ENCODE assay signal across 8 mouse cellular contexts in genomic region chr11:84916053-84916702, GRCm38 (mm10). TPM values are rescaled to one million over a fixed set of nuclear protein-coding genes. Genes with fewer than 3 reads are reported as not detected.
DNase-seq lines count a peak whose midpoint lies in the region; ATAC-seq and TF ChIP-seq lines count a peak whose summit lies in the region.

Gene Znhit3 (minus strand): TSS chr11:84916366.

- WGBS in forebrain, embryonic 13.5 days = 2% methylated on average over 34 of the region's 34 CpGs
- 5% methylated on average over 34 of the region's 34 CpGs for WGBS in large intestine, adult 2 months
- WGBS in liver, postnatal 0 days (ENCODE audit: insufficient replicate concordance) = 5% methylated on average over 31 of the region's 34 CpGs
- WGBS in neural tube, embryonic 14.5 days = 4% methylated on average over 34 of the region's 34 CpGs

- H3K4me1 ChIP-seq in E14TG2a.4 (replicated peaks; ENCODE audit: low read depth, low read length) = peaks cover 48% of the 10 kb centered on the region
- H3K4me1 ChIP-seq in forebrain, embryonic 13.5 days = peaks cover 20% of the 10 kb centered on the region
- H3K4me1 ChIP-seq in liver, postnatal 0 days (ENCODE audit: insufficient read depth) = peaks cover 16% of the 10 kb centered on the region
- peaks cover 6% of the 10 kb centered on the region; the same call in 1 of the 2 replicates for H3K4me1 ChIP-seq in neural tube, embryonic 14.5 days (ENCODE audit: control insufficient read depth, insufficient read depth, low read length)

- no peak within 1 kb of the TSS; the same call in 1 of the 2 replicates for H3K27ac ChIP-seq in forebrain, embryonic 13.5 days
- H3K27ac ChIP-seq in liver, postnatal 0 days (ENCODE audit: low read depth) = 0 out of 2 replicates have a peak within 1 kb of the TSS, but pooled peaks have one; percentile 35
- no peak within 1 kb of the TSS; the same call in 1 of the 2 replicates for H3K27ac ChIP-seq in neural tube, embryonic 14.5 days (ENCODE audit: low read depth, low read length)

- H3K36me3 ChIP-seq in E14TG2a.4 (ENCODE audit: insufficient read depth, low read length) = peaks cover 36% of the 10 kb centered on the region
- H3K36me3 ChIP-seq in forebrain, embryonic 13.5 days (ENCODE audit: poor library complexity, severe bottlenecking) = peaks cover 27% of the 10 kb centered on the region
- peaks cover 14% of the 10 kb centered on the region for H3K36me3 ChIP-seq in liver, postnatal 0 days (replicated peaks; ENCODE audit: insufficient read depth, low read length)
- peaks cover 6% of the 10 kb centered on the region; the same call in 1 of the 2 replicates for H3K36me3 ChIP-seq in neural tube, embryonic 14.5 days (ENCODE audit: control insufficient read depth, insufficient read depth, low read length)

- H3K9ac ChIP-seq in forebrain, embryonic 13.5 days = peak within 1 kb of the TSS; percentile 87
- peak within 1 kb of the TSS; percentile 84 for H3K9ac ChIP-seq in liver, postnatal 0 days (replicated peaks)
- peak within 1 kb of the TSS; percentile 76 for H3K9ac ChIP-seq in neural tube, embryonic 14.5 days (replicated peaks; ENCODE audit: low read depth, low read length)

- DNase-seq in c-Kit-positive CD71-positive TER-119-positive erythroid progenitor cells, embryonic 14.5 days (ENCODE audit: low spot score) = peak; percentile 86
- peak; percentile 90 to 93 for DNase-seq in heart, postnatal 10 days
- DNase-seq in large intestine, adult 2 months (ENCODE audit: low read depth, low spot score) = peak; percentile 73
- DNase-seq in liver, postnatal 0 days = peak; percentile 81
- peak; percentile 83 for DNase-seq in testis, postnatal 10 days (ENCODE audit: low spot score)

- H3K9me3 ChIP-seq in E14TG2a.4 (ENCODE audit: low read length) = no peaks in the 10 kb centered on the region
- no peaks in the 10 kb centered on the region for H3K9me3 ChIP-seq in forebrain, embryonic 13.5 days (replicated peaks)
- H3K9me3 ChIP-seq in liver, postnatal 0 days (ENCODE audit: low read length) = no peaks in the 10 kb centered on the region
- H3K9me3 ChIP-seq in neural tube, embryonic 14.5 days (ENCODE audit: control insufficient read depth, low read length) = no peaks in the 10 kb centered on the region

- peak within 1 kb of the TSS; percentile 85 for H3K4me2 ChIP-seq in forebrain, embryonic 13.5 days
- H3K4me2 ChIP-seq in liver, postnatal 0 days (ENCODE audit: low read depth, low read length) = peak within 1 kb of the TSS; percentile 89
- H3K4me2 ChIP-seq in neural tube, embryonic 14.5 days (ENCODE audit: low read depth, low read length) = peak within 1 kb of the TSS; percentile 62

- TF ChIP-seq EP300 in liver, postnatal 0 days (IDR thresholded peaks at IDR 0.05; ENCODE audit: low read depth) = no peak; the same call in 1 of the 2 replicates

- intact Hi-C loops in heart, postnatal 10 days (cut with DNase I) = loop anchor here (5.0 to 10.0 kb wide), 4 partner anchors 81 to 399 kb away; partner anchors contain the start of gene Ppm1d

- no peak for TF ChIP-seq CTCF in E14TG2a.4 (conservative IDR thresholded peaks at IDR 0.05; ENCODE audit: low read length)
- no peak; the same call in 1 of the 2 replicates for TF ChIP-seq CTCF in liver, postnatal 0 days (IDR thresholded peaks at IDR 0.05; ENCODE audit: low read depth)

- H3K27me3 ChIP-seq in E14TG2a.4 (ENCODE audit: insufficient read depth, low read length) = no peaks in the 10 kb centered on the region
- H3K27me3 ChIP-seq in forebrain, embryonic 13.5 days = no peaks in the 10 kb centered on the region
- no peaks in the 10 kb centered on the region for H3K27me3 ChIP-seq in liver, postnatal 0 days (ENCODE audit: insufficient read depth, low read length)
- no peaks in the 10 kb centered on the region for H3K27me3 ChIP-seq in neural tube, embryonic 14.5 days (ENCODE audit: control insufficient read depth, insufficient read depth, low read length)

- peak within 1 kb of the TSS; percentile 100 for H3K4me3 ChIP-seq in E14TG2a.4 (replicated peaks; ENCODE audit: low read length)
- peak within 1 kb of the TSS; percentile 97 for H3K4me3 ChIP-seq in forebrain, embryonic 13.5 days
- peak within 1 kb of the TSS; percentile 85 for H3K4me3 ChIP-seq in liver, postnatal 0 days (ENCODE audit: low read depth, low read length)
- H3K4me3 ChIP-seq in neural tube, embryonic 14.5 days (ENCODE audit: low read depth, low read length) = peak within 1 kb of the TSS; percentile 86

- ATAC-seq in forebrain, embryonic 13.5 days = peak; percentile 97
- ATAC-seq in liver, postnatal 0 days = peak; percentile 91
- ATAC-seq in neural tube, embryonic 14.5 days (ENCODE audit: low read depth) = peak; percentile 93

RNA-seq across cellular contexts. Expression of gene Znhit3, which starts in this region (rescaled TPM):
- 75.3 and 76.3 TPM in 2 replicates for polyA plus RNA-seq in forebrain, embryonic 13.5 days (2015; fragmentation: Nextera tagmentation; extraction: Ambion mirVana)
- 1 to 10 TPM; 9.5 TPM for total RNA-seq in heart, postnatal 10 days (2021)
- polyA plus RNA-seq in large intestine, adult 2 months (2012; rRNA removed) = 14.2 and 14.5 TPM in 2 replicates
- polyA plus RNA-seq in liver, postnatal 0 days (2015; fragmentation: Nextera tagmentation; extraction: Ambion mirVana) = 20.1 and 21.8 TPM in 2 replicates
- 70.9 and 86.2 TPM in 2 replicates for polyA plus RNA-seq in neural tube, embryonic 14.5 days (2014; fragmentation: Nextera tagmentation; extraction: Ambion mirVana)
